Mouse (Mus musculus) liver, postnatal 0 days (tissue): ENCODE measurements around the gene Pold4.
A peak's percentile ranks its signal among the peaks of the same experiment; 100 is the strongest.

ENCODE experiments used
- CTCF ChIP-seq: sonication (generic); IDR thresholded peaks from 2 replicates; pipeline ENCODE4 v1.5.1; 2016; ENCODE audit warnings: antibody characterized with exemption, low read depth
- EP300 ChIP-seq: IDR thresholded peaks from 2 replicates; pipeline ENCODE4 v1.6.1; 2016; ENCODE audit warnings: antibody characterized with exemption, low read depth, mild to moderate bottlenecking

- peak; percentile 90 for TF ChIP-seq CTCF
- TF ChIP-seq EP300, result no peak; the same call in 1 of the 2 replicates
Observed at GRCm38 (mm10) chr19:4191528-4192250, 40.0 kb upstream of the Pold4 start, which contains the start of gene Ppp1ca.
